Mouse (Mus musculus) embryo, embryonic 10.5 days (tissue): ENCODE results near the gene Csf3.
A peak's percentile ranks its signal among the peaks of the same experiment; 100 is the strongest.

Experiments used
- DNase-seq: peaks from one replicate; pipeline ENCODE4 v3.0.0-alpha.2; 2015; ENCODE audit warnings: low spot score

The Csf3 gene

GRCm38 (mm10) chr11:98748506-98749416 lies 47.7 kb downstream of the Csf3 start:
- peak; percentile 54 for DNase-seq

GRCm38 (mm10) chr11:98749716-98750115 lies 48.7 kb downstream of the Csf3 start:
- DNase-seq, result no peak

GRCm38 (mm10) chr11:98750351-98751201 lies 49.5 kb downstream of the Csf3 start:
- no peak for DNase-seq

- no peak for DNase-seq
These were observed 50.2 kb downstream of the Csf3 start for GRCm38 (mm10) chr11:98751221-98751782.

GRCm38 (mm10) chr11:98752562-98753140 lies 51.6 kb downstream of the Csf3 start:
- DNase-seq, result no peak
